Mouse (Mus musculus): ENCODE measurements around the gene Tmem25. TPM values are rescaled to one million over a fixed set of nuclear protein-coding genes. Genes with fewer than 3 reads are reported as not detected.
"Not testable (repeated sequence)": the region's sequence is repeated elsewhere in the genome, so short reads cannot be mapped to it uniquely, and the experiment has no call there.

The Tmem25 gene
- total RNA-seq, 2 experiments from 2014 or later: 54.0 to 54.9 TPM

DNA sequence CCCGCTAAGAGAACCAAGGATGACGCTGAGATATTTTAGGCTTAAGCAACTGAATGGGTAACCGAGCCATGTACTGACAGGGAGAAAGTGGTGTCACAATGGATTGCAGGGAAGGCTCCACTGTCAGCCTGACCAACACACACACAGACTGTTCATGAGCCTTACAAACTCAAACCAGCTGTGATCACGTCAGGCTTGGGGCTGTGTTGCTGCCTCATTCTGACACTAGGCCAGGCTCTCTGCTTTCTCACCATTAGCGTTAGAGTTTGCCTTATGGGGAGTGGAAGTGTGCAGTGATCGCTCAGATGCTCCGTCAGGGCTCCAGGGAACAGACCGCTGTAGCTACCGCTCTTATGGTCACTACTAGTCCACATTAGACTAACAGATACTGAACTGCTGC is 6.3 kb downstream of the Tmem25 start:
- intact Hi-C loops (cut with DNase I): no loop called here
- no peak for DNase-seq (ENCODE audit: low spot score in 2 of 2)

DNA sequence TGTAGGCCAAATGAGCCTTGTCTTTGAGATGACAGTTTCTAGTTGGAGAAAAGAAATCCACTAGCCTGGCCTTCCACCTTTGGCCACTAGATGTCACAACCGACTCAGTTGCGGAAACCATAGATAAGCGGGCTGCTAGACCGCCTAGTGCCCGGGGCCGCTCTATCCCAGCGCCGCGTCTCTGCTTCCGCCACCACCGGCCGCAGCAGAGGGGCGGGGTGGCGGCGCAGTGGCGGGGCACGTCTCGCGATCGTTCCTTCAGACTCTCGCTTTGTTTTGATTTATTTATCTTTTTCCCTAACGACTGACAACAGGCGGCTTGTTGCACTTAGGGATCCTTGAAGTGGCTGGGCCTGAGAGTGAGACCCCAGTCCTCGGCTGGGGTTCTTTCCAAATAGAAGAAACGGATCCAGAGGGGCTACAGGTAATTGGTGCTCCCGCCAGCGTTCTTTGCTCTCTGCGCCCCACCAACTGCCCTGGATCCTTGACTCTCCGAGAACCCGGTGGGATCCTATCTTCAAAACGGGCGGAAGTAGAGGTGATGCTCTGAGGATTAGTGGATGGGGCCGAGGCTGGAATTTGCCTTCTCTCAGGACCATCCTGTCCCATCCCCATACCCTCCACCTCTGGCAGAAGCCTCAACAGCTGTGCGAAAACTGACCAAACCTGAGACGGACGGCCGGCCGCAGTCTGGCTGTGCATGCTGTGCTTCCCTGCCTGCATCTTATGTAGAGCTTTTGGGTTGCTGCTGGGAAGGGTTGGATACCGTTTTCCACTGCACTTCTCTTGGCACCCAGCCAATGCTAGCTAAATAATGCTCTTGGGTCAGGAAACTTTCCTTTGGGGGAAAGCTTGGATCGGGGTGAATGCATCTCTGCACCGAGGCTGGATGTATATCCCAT is 26.1 kb downstream of the Tmem25 start:
- peak; percentile 88 to 89 for DNase-seq (ENCODE audit: low spot score in 2 of 2)
- intact Hi-C loops (cut with DNase I): no loop called here

DNA sequence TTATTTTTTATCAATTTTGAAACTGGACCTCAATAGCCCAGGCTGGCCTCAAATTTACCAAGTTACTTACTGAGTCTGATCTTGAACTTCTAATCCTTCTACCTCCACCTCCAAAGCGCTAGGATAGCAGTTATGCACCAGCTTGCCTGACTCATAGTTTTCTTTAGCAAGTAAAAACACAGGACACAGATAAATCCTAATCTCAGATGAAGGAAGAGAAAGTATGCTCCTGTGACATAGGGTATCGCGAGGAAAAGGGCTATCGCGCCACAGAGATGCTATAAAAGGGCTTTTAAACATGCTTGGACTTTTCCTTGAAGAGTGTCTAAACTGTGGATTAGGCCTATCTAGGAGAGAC is 26.7 kb downstream of the Tmem25 start:
- no peak for DNase-seq (ENCODE audit: low spot score in 2 of 2)
- intact Hi-C loops (cut with DNase I): no loop called here

DNA sequence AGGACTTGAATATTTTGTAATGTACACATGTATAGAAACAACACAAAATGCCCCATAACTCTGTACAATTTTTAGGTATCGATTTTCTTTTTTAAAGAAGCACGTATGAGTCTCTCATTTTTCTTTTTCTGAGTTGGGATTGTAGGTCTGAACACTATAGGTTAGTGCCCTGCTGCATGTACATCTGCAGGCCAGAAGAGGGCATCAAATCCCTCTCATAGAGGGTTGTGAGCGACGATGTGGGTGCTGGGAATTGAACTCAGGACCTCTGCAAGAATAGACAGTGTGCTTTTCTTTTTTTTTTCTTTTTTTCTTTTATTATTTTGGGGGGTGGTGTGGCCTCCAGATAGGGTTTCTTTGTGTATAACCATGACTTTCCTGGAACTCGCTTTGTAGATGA is 27.7 kb downstream of the Tmem25 start:
- intact Hi-C loops (cut with DNase I): no loop called here
- no peak for DNase-seq (ENCODE audit: low spot score in 2 of 2)

DNA sequence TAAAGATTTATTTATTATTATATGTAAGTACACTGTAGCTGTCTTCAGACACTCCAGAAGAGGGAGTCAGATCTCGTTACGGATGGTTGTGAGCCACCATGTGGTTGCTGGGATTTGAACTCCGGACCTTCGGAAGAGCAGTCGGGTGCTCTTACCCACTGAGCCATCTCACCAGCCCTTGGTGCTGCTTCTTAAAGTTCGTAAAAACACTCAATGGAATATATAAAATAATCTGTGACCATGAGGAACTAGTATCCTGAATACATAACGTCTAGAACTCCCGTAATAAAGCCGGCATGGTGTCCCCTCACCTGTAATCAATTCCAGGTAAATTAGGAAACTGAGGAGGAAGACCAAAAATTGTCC is 31.1 kb downstream of the Tmem25 start:
- DNase-seq (ENCODE audit: low spot score in 2 of 2); intact Hi-C loops (cut with DNase I): not testable (repeated sequence)

DNA sequence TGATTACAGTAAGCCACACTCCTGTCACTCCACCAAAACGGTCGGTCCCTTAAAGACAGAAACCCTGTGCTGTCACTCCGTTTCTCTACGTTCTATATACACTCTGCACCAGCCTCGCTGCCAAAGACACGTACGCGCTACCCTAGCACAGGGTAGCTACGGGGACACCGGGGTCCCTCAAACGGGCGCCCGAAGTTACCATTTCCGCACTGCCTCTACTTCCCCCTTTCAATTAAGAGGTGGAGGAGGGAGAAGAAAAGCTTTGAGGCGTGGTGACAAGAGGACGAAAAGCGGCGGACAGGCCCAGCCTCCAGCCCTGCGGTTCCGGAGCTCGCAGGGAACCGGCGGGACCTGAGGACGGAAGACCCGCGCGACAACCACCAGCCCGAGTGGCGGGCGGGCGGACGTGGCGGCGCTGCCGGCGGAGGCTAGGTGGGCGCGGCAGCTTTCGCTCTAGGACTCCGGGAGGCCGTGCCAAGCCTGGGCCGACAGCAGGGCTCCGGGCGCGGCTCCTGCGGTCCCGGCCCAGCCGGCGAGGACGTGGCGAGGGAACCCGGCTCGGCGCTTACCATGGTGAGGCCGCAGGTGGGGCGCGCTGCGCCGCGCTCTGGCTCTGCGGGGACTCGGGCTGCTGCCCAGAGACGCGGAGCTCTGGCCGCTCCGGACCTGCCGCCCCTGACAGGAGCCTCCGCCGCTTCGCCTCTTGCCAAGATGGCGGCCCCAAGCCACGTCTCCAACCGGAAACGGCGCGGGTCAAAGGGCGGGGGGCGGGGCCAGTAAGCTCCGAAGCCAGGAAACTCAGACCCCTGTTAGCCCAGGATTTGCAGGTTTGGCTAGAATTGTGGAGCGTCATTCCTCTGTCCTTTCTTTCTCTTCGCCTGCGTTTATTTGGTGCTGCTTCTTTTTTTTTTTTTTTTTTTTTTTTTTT is 31.7 kb downstream of the Tmem25 start, which contains the start of the genes Arcn1 and Ift46:
Arcn1 (minus strand) TSS at position 745 of the 928 bp plus-strand sequence.
Ift46 (plus strand) TSS at position 808 of the 928 bp plus-strand sequence.
- peak; percentile 84 to 88 for DNase-seq (ENCODE audit: low spot score in 2 of 2)
- intact Hi-C loops (cut with DNase I): no loop called here

DNA sequence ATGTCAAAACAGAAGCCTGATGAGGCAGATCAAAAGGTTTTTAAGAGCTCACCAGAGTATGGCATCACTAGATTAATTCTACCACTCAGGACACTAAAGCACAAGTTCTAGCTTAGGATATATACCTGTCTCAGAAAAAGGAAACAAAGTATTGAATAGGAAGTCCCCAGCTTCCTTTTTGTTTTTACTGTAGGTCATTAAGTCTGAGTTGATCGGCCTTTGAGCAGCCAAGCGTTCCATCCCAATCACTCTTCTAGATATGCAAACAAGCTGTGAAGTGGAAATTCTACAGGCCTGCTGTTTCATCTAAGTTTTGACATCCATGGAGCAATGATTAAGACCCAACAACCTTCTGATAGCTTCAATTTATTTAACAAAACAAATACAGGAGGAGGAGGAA is 38.2 kb downstream of the Tmem25 start:
- DNase-seq (ENCODE audit: low spot score in 2 of 2): no peak
- intact Hi-C loops (cut with DNase I): no loop called here

DNA sequence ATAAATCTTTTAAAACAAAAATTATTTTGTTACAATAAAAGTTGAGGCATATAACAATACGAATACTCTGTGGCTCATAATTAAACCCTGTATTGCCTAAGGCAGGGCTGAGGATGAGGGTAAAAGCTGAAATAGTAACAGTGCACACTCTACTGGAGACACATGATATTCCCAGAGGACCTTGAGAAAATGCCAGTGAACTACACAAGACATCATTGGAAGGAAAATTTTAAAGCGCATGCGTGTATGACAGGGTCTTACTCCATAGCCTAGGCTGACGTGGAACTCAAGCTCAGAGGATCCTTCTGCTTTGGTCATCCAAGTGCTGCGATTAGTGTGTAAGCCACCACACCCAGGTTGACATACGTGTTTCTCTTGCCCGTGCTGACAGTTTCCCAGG is 50.6 kb downstream of the Tmem25 start:
- DNase-seq (ENCODE audit: low spot score in 2 of 2): no peak
- intact Hi-C loops (cut with DNase I): no loop called here

DNA sequence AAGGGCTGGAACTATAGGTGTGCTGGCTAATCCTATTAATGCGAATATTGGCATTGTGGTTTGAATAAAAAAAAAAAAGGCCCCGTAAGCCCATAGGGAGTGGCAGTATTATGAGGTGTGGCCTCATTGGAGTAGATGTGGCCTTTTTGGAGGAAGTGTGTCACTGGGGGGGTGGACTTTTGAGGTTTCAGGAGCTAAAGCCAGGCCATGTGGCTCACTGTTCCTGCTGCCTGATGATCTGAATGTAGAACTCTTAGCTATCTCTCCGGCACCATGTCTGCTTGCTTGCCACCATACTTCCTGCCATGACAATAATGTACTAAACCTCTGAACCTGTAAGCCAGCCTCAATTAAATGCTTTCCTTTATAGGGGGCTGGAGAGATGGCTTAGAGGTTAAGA is 51.8 kb downstream of the Tmem25 start:
- DNase-seq (ENCODE audit: low spot score in 2 of 2): no peak
- intact Hi-C loops (cut with DNase I): no loop called here

DNA sequence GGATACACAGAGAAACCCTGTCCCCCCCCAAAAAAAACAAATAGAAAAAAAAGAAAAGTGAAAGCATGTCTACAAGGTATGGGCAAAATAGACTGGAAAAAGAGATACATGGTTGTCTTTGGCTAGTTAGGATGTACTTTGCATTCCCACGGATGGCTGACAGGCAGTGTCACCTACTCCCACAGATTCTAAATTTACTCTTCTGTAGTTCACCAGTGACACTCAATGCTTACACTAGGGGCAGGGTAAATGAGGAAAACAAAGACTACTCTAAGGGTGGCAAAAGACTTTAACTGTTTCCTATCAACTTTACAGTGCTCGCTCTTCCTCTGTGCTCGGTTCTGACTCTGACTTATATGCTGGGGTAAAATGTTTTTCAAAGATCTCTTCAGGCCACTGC is 52.4 kb downstream of the Tmem25 start:
- DNase-seq (ENCODE audit: low spot score in 2 of 2): no peak
- intact Hi-C loops (cut with DNase I): no loop called here

DNA sequence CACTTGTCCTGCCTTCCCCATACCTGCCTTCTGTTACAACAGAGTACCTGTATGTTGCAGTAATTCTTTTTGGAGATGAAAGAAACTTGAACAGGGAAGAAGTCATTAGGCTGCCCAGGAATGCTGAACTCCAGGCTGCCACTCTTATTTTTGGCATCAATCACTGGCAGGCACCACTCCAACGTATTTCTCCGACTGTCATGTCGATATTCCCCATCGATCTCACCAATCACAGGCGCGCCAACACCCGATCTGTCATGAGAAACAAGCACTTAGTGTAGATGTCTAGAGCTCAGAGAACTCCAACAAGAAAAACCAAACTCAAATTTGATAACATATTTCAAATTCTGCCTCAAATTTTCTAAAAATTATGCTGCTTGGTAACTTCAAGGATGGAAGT is 53.7 kb downstream of the Tmem25 start:
- no peak for DNase-seq (ENCODE audit: low spot score in 2 of 2)
- intact Hi-C loops (cut with DNase I): no loop called here

Other genes with a start within 250 kb of the Tmem25 start
- gene Cxcr5, start 237.4 kb downstream of the Tmem25 start, total RNA-seq (2021): not detected
- 100 to 1,000 TPM; 128 to 140 TPM for gene Ddx6, start 194.4 kb downstream of the Tmem25 start, total RNA-seq (2021)
- gene Treh, start 126.1 kb downstream of the Tmem25 start, total RNA-seq (2021): under 1 TPM in 1 of 2 experiments, not detected in 1; 0.27 TPM
- gene Phldb1, start 64.1 kb downstream of the Tmem25 start, total RNA-seq (2021): 10 to 100 TPM; 74.9 to 86.3 TPM
- 10 to 100 TPM; 89.0 to 99.0 TPM for gene Arcn1, start 31.5 kb downstream of the Tmem25 start, total RNA-seq (2021)
- gene Ift46, start 31.4 kb downstream of the Tmem25 start, total RNA-seq (2021): 10 to 100 TPM; 65.0 to 72.9 TPM
- 1 to 10 TPM in 1 of 2 experiments, not detected in 1; 1.4 TPM for gene Ttc36, start 3.8 kb upstream of the Tmem25 start, total RNA-seq (2021)
- 10 to 100 TPM; 52.2 to 79.3 TPM for gene Kmt2a, start 82.0 kb upstream of the Tmem25 start, total RNA-seq (2021)
- 100 to 1,000 TPM; 303 to 311 TPM for gene Atp5l, start 121.4 kb upstream of the Tmem25 start, total RNA-seq (2021)
- 10 to 100 TPM; 60.9 to 78.5 TPM for gene Ube4a, start 166.3 kb upstream of the Tmem25 start, total RNA-seq (2021)
- not detected for gene Cd3g, start 181.1 kb upstream of the Tmem25 start, total RNA-seq (2021)
- gene Cd3d, start 182.5 kb upstream of the Tmem25 start, total RNA-seq (2021): not detected
- gene Cd3e, start 210.3 kb upstream of the Tmem25 start, total RNA-seq (2021): not detected
- 1 to 10 TPM in 1 of 2 experiments, under 1 TPM in 1; 0.84 to 1.4 TPM for gene Mpzl2, start 240.5 kb upstream of the Tmem25 start, total RNA-seq (2021)